Mouse (Mus musculus) myocyte (in vitro differentiated cells): ENCODE measurements at regions not wholly inside any gene's neighbourhood (a gene's known extent, or its start where the extent isn't known, plus 50 kb on each side); places are given as distances from the start of the nearest gene placed in this dataset.

Experiments
- H3K27me3 ChIP-seq: one replicate; pipeline ENCODE4 v1.6.1; 2011; ENCODE audit not compliant: control insufficient read depth, insufficient read depth, insufficient read length
- H3K36me3 ChIP-seq: one replicate; pipeline ENCODE4 v1.6.1; 2011; ENCODE audit not compliant: control insufficient read depth, insufficient read depth
- H3K4me2 ChIP-seq: one replicate; pipeline ENCODE4 v1.6.1; 2011; ENCODE audit warnings: low read depth, control low read depth
- H3K4me3 ChIP-seq: one replicate; pipeline ENCODE4 v1.5.1; 2011; ENCODE audit warnings: mild to moderate bottlenecking, control low read depth, moderate library complexity
- H3K79me2 ChIP-seq: one replicate; pipeline ENCODE4 v1.6.1; 2011; ENCODE audit not compliant: control insufficient read depth, insufficient read depth
- H3ac ChIP-seq: one replicate; pipeline ENCODE4 v1.6.1; 2011; ENCODE audit not compliant: control insufficient read depth, insufficient read length
- CEBPB ChIP-seq: IDR thresholded peaks from 2 replicates; pipeline ENCODE4 v1.6.1; 2011; ENCODE audit warnings: mild to moderate bottlenecking, moderate library complexity; ENCODE audit not compliant: poor library complexity, insufficient read depth, severe bottlenecking
- E2F4 ChIP-seq: IDR thresholded peaks from one replicate; pipeline ENCODE4 v1.6.1; 2011; ENCODE audit warnings: mild to moderate bottlenecking, control low read depth, moderate library complexity; ENCODE audit not compliant: insufficient read depth
- MAX ChIP-seq: IDR thresholded peaks from one replicate; pipeline ENCODE4 v1.6.1; 2011; ENCODE audit warnings: low read depth, mild to moderate bottlenecking, control low read depth
- MYOD1 ChIP-seq, 3 experiments: IDR thresholded peaks; one replicate each; pipeline ENCODE4 v1.6.1; 2011; ENCODE audit warnings: control low read depth in 2 of 3, low read depth in 2 of 3, mild to moderate bottlenecking in 2 of 3, moderate library complexity in 1 of 3; ENCODE audit not compliant: insufficient read length in 2 of 3, control insufficient read depth in 1 of 3
- MYOG ChIP-seq, 3 experiments: IDR thresholded peaks; one replicate each; pipeline ENCODE4 v1.6.1; 2011; ENCODE audit warnings: control low read depth in 2 of 3, low read depth in 2 of 3, mild to moderate bottlenecking in 2 of 3; ENCODE audit not compliant: insufficient read length in 2 of 3, control insufficient read depth in 1 of 3, insufficient read depth in 1 of 3
- POLR2A ChIP-seq: IDR thresholded peaks from one replicate; pipeline ENCODE4 v1.6.1; 2011; ENCODE audit warnings: low read depth, mild to moderate bottlenecking, control low read depth, moderate library complexity; ENCODE audit not compliant: insufficient read length
- POLR2AphosphoS2 ChIP-seq: IDR thresholded peaks from one replicate; pipeline ENCODE4 v1.6.1; 2011; ENCODE audit warnings: low read depth, control low read depth; ENCODE audit not compliant: insufficient read length
- REST ChIP-seq: IDR thresholded peaks from one replicate; pipeline ENCODE4 v1.6.1; 2011; ENCODE audit warnings: mild to moderate bottlenecking, control low read depth, moderate library complexity; ENCODE audit not compliant: insufficient read depth, insufficient read length
- SRF ChIP-seq: IDR thresholded peaks from one replicate; pipeline ENCODE4 v1.6.1; 2011; ENCODE audit warnings: low read depth; ENCODE audit not compliant: control insufficient read depth, insufficient read length
- TCF12 ChIP-seq: IDR thresholded peaks from one replicate; pipeline ENCODE4 v1.6.1; 2011; ENCODE audit warnings: mild to moderate bottlenecking, control low read depth; ENCODE audit not compliant: poor library complexity, insufficient read depth, severe bottlenecking
- TCF3 ChIP-seq: IDR thresholded peaks from one replicate; pipeline ENCODE4 v1.6.1; 2011; ENCODE audit warnings: low read depth, control low read depth; ENCODE audit not compliant: insufficient read length
- USF1 ChIP-seq: IDR thresholded peaks from one replicate; pipeline ENCODE4 v1.6.1; 2011; ENCODE audit warnings: low read depth, mild to moderate bottlenecking, control low read depth, moderate library complexity

DNA sequence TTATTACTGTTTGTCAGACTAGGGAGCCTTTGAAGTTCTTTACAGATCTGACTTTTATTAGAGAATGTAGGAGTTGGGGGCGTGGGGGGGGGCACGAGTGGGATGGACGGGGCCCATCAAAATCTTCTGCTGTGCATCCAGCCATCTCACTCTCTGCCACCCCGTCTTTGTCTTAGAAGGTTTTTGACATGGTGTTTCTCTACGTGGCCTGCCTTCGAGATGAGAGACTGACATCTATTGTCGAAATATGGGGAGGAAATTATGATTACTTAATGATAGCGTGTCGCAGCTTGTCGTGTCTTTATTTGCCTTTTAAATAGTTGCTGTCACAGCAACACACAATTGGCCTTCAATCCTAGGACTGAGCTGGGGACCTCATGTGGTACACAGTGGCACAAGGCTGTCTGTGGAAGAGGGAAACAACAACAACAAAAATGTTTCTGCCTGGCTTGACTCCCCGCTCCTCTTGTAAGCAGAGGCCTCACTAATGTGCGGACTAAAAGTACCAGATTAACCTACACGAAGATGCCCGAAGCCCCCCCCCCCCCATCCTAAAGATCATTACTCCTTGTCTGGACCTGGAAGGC lies 51.5 kb upstream of the Ubash3b start:
- no peak overlapping the region for H3ac ChIP-seq
- H3K4me3 ChIP-seq = no peak overlapping the region
- H3K27me3 ChIP-seq = no peaks in the 10 kb centered on the region
- no peak for TF ChIP-seq MYOD1 (IDR thresholded peaks at IDR 0.05; ENCODE audit: control insufficient read depth in 1 of 3, insufficient read length in 2 of 3, low read depth in 2 of 3)
- no peak for TF ChIP-seq REST
- no peak for TF ChIP-seq E2F4
- no peak for TF ChIP-seq POLR2AphosphoS2
- TF ChIP-seq POLR2A = no peak
- no peak for TF ChIP-seq CEBPB
- no peak for TF ChIP-seq TCF12
- no peak overlapping the region for H3K4me2 ChIP-seq
- H3K79me2 ChIP-seq = no peaks in the 10 kb centered on the region
- H3K36me3 ChIP-seq = no peaks in the 10 kb centered on the region

DNA sequence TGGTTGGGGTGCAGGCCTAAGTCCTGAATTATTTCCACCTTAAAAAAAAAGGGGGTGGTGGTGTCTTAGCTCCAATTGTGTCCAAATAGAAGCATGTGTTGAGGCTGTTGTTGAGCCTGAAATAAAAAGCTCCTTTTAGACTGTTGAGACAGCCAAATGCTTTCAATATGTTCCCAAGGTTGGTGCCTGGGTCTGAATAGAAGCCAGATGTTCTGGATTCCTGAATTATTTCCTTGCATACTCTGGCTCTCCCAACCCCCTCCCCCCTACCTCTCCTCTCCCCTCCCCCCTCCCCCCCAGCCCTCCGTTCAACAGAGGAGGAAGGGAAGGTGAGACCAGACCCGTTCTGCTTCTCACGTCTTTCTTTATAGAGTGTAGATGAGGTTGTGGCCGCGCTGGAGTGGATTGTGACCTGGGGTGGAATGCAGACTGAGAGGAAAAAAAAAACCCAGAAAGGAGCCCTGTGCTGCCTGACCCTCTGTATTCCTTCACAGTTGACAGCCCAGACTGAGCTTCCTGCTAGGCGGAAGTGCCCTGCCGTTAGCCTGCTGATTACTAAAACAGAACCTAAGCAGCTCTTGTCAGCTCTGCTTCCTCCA lies 50.9 kb upstream of the Ubash3b start:
- TF ChIP-seq MYOD1 (IDR thresholded peaks at IDR 0.05; ENCODE audit: control insufficient read depth in 1 of 3, insufficient read length in 2 of 3, low read depth in 2 of 3) (no peak), POLR2A (no peak), USF1 (no peak), TCF3 (no peak)
- H3ac ChIP-seq = no peak overlapping the region
- H3K4me2 ChIP-seq = no peak overlapping the region
- H3K79me2 ChIP-seq = no peaks in the 10 kb centered on the region
- no peaks in the 10 kb centered on the region for H3K27me3 ChIP-seq
- no peak overlapping the region for H3K4me3 ChIP-seq
- no peaks in the 10 kb centered on the region for H3K36me3 ChIP-seq

GRCm38 (mm10) chr9:41211865-41212302 lies 50.4 kb upstream of the Ubash3b start:
- Histone ChIP-seq H3K4me3 (no peak overlapping the region), H3ac (no peak overlapping the region), H3K79me2 (no peaks in the 10 kb centered on the region), H3K36me3 (no peaks in the 10 kb centered on the region), H3K4me2 (no peak overlapping the region), H3K27me3 (no peaks in the 10 kb centered on the region)
- TF ChIP-seq MAX (no peak), POLR2AphosphoS2 (no peak), MYOG (IDR thresholded peaks at IDR 0.05; ENCODE audit: control insufficient read depth in 1 of 3, insufficient read depth in 1 of 3, insufficient read length in 2 of 3, low read depth in 2 of 3) (no peak), SRF (no peak), TCF12 (no peak), POLR2A (no peak), E2F4 (no peak), TCF3 (no peak), CEBPB (no peak), USF1 (no peak), MYOD1 (IDR thresholded peaks at IDR 0.05; ENCODE audit: control insufficient read depth in 1 of 3, insufficient read length in 2 of 3, low read depth in 2 of 3) (no peak), REST (no peak)
